8 mouse cellular contexts compared by ENCODE assay signal in the genomic region with DNA sequence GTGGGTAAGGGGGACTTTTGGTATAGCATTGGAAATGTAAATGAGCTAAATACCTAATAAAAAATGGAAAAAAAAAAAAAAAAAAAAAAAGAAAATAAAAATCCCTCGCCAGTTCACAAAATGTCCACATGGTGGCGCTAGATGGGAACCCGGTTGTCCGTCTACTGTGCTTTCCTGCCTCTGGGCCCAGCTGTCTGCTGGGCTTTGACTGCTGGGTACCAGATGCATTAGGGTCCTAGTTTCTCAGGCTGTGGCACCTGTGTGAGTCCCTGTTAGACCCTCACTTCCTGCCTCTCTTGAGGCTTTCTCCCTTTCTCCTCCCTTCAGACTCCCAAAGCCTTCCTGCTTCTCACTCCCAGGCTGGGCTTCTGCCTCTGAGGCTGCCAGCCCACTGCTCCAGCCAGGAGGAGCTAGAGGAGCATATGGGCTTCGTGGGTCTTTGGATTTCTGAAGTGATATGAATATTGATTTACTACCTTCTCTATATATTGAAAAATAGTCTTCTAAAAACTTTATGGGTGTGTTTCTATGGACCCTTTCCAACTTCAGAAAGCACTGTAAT.
A peak's percentile ranks its signal among the peaks of the same experiment; 100 is the strongest.
DNase-seq lines count a peak whose midpoint lies in the region; ATAC-seq and TF ChIP-seq lines count a peak whose summit lies in the region.

No protein-coding gene starts in this region.

- H3K27ac ChIP-seq in kidney, adult 2 months (ENCODE audit: insufficient read depth, low read depth, low read length) = no peak overlapping the region
- no peak overlapping the region for H3K27ac ChIP-seq in kidney, embryonic 16.5 days (ENCODE audit: low read length)
- peak overlapping the region; percentile 48; the same call in 1 of the 2 replicates for H3K27ac ChIP-seq in intestine, embryonic 15.5 days
- peak overlapping the region; percentile 1; the same call in 1 of the 2 replicates for H3K27ac ChIP-seq in thymus, adult 2 months (ENCODE audit: control insufficient read depth, insufficient read depth, low read length)
- no peak overlapping the region for H3K27ac ChIP-seq in hindbrain, embryonic 13.5 days

- POLR2A ChIA-PET in Patski (lab: Charles Lee) = no interaction called here

- no peaks in the 10 kb centered on the region for H3K27me3 ChIP-seq in kidney, adult 2 months (replicated peaks; ENCODE audit: control insufficient read depth, insufficient read depth, low read length)
- no peaks in the 10 kb centered on the region for H3K27me3 ChIP-seq in kidney, embryonic 16.5 days (ENCODE audit: insufficient read depth, low read length)
- no peaks in the 10 kb centered on the region for H3K27me3 ChIP-seq in Patski
- H3K27me3 ChIP-seq in intestine, embryonic 15.5 days (replicated peaks) = no peaks in the 10 kb centered on the region
- no peaks in the 10 kb centered on the region for H3K27me3 ChIP-seq in thymus, adult 2 months (ENCODE audit: control insufficient read depth, insufficient read depth, low read length)
- H3K27me3 ChIP-seq in hindbrain, embryonic 13.5 days = no peaks in the 10 kb centered on the region

- CTCF ChIA-PET in Patski (lab: Charles Lee) = interaction anchor here (0.7 to 2.3 kb wide), 7 partner anchors 9 to 309 kb away, joined by 3 to 10 read pairs (median 4); a partner anchor contains a TSS

- H3K9me3 ChIP-seq in kidney, embryonic 16.5 days (ENCODE audit: low read length) = no peaks in the 10 kb centered on the region
- H3K9me3 ChIP-seq in intestine, embryonic 15.5 days = no peaks in the 10 kb centered on the region
- no peaks in the 10 kb centered on the region for H3K9me3 ChIP-seq in hindbrain, embryonic 13.5 days

- no peak overlapping the region for H3K4me3 ChIP-seq in kidney, adult 2 months (ENCODE audit: insufficient read depth, low read depth, low read length)
- H3K4me3 ChIP-seq in kidney, embryonic 16.5 days (ENCODE audit: low read length) = no peak overlapping the region
- no peak overlapping the region for H3K4me3 ChIP-seq in intestine, embryonic 15.5 days (replicated peaks)
- H3K4me3 ChIP-seq in thymus, adult 2 months (ENCODE audit: control insufficient read depth, insufficient read depth, low read length) = no peak overlapping the region
- no peak overlapping the region for H3K4me3 ChIP-seq in hindbrain, embryonic 13.5 days

- ATAC-seq in kidney, embryonic 16.5 days (ENCODE audit: low FRiP score, low TSS enrichment) = no peak
- no peak for ATAC-seq in Patski
- 0 out of 2 replicates have a peak, but pooled peaks have one; percentile 31 for ATAC-seq in intestine, embryonic 15.5 days
- no peak for ATAC-seq in megakaryocyte, adult 5-6 weeks (ENCODE audit: poor library complexity, severe bottlenecking)
- no peak for ATAC-seq in hindbrain, embryonic 13.5 days (ENCODE audit: low FRiP score)

- peak; percentile 45 for TF ChIP-seq CTCF in kidney, adult 2 months (conservative IDR thresholded peaks at IDR 0.05; ENCODE audit: insufficient read depth, insufficient read length, low read depth, low read length)
- peak; percentile 64 for TF ChIP-seq CTCF in Patski (IDR thresholded peaks at IDR 0.05)
- peak; percentile 79; the same call in 1 of the 2 replicates for TF ChIP-seq CTCF in thymus, adult 2 months (IDR thresholded peaks at IDR 0.05; ENCODE audit: borderline replicate concordance, control insufficient read depth, extremely low read depth, insufficient read depth, low read length, poor library complexity)

- WGBS in kidney, adult 2 months = 28% methylated on average over 5 of the region's 5 CpGs
- 18% methylated on average over 5 of the region's 5 CpGs for WGBS in kidney, embryonic 16.5 days
- 6% methylated on average over 5 of the region's 5 CpGs for WGBS in intestine, embryonic 15.5 days
- WGBS in thymus, adult 2 months = 14% methylated on average over 4 of the region's 5 CpGs
- 24% methylated on average over 5 of the region's 5 CpGs for WGBS in hindbrain, embryonic 13.5 days

- no peaks in the 10 kb centered on the region for H3K4me1 ChIP-seq in kidney, adult 2 months (ENCODE audit: control insufficient read depth, insufficient read depth, low read length)
- no peaks in the 10 kb centered on the region; the same call in 1 of the 2 replicates for H3K4me1 ChIP-seq in kidney, embryonic 16.5 days (ENCODE audit: insufficient read depth, low read length)
- 0 out of 2 replicates have a peak, but pooled peaks cover 2% of the 10 kb centered on the region for H3K4me1 ChIP-seq in intestine, embryonic 15.5 days (replicated peaks)
- peaks cover 9% of the 10 kb centered on the region; the same call in 1 of the 2 replicates for H3K4me1 ChIP-seq in thymus, adult 2 months (replicated peaks; ENCODE audit: control insufficient read depth, insufficient read depth, low read length)
- H3K4me1 ChIP-seq in hindbrain, embryonic 13.5 days (replicated peaks) = no peaks in the 10 kb centered on the region

- no peak for TF ChIP-seq POLR2A in kidney, adult 2 months (IDR thresholded peaks at IDR 0.05; ENCODE audit: low read depth, low read length)
- TF ChIP-seq POLR2A in thymus, adult 2 months (IDR thresholded peaks at IDR 0.05; ENCODE audit: control insufficient read depth, extremely low read depth, insufficient read depth, low read length, poor library complexity) = no peak

- no peak overlapping the region for H3K9ac ChIP-seq in kidney, embryonic 16.5 days (replicated peaks; ENCODE audit: low read length)
- H3K9ac ChIP-seq in intestine, embryonic 15.5 days = no peak overlapping the region
- no peak overlapping the region for H3K9ac ChIP-seq in hindbrain, embryonic 13.5 days

- in situ Hi-C loops in Patski (cut with MboI; ENCODE audit: low pct_unique_long_range_greater_than_20kb) = no loop called here

- no peak overlapping the region for H3K4me2 ChIP-seq in kidney, embryonic 16.5 days (replicated peaks; ENCODE audit: low read depth, low read length)
- no peak overlapping the region for H3K4me2 ChIP-seq in intestine, embryonic 15.5 days (replicated peaks)
- H3K4me2 ChIP-seq in hindbrain, embryonic 13.5 days = no peak overlapping the region

- DNase-seq in kidney, adult 2 months = no peak
- peak; percentile 46 for DNase-seq in CD4-positive helper T cell, adult 2 months (ENCODE audit: low read depth, low spot score)
- DNase-seq in Patski (ENCODE audit: low read depth, low spot score) = no peak
- peak; percentile 33 for DNase-seq in thymus, adult 2 months

- no peaks in the 10 kb centered on the region for H3K36me3 ChIP-seq in kidney, adult 2 months (ENCODE audit: control insufficient read depth, insufficient read depth, low read length)
- no peaks in the 10 kb centered on the region for H3K36me3 ChIP-seq in kidney, embryonic 16.5 days (ENCODE audit: insufficient read depth, low read length)
- no peaks in the 10 kb centered on the region for H3K36me3 ChIP-seq in intestine, embryonic 15.5 days
- H3K36me3 ChIP-seq in thymus, adult 2 months (ENCODE audit: control insufficient read depth, insufficient read depth, low read length) = no peaks in the 10 kb centered on the region
- no peaks in the 10 kb centered on the region for H3K36me3 ChIP-seq in hindbrain, embryonic 13.5 days

Comparison
In these comparisons a context has a peak if more than half of its experiments do, and no peak if none do; other contexts are left out.
1. DNase-seq: peak in CD4-positive helper T cell, adult 2 months (single experiment) and thymus, adult 2 months (single experiment); none in kidney, adult 2 months (single experiment) and Patski (single experiment).
2. H3K27ac ChIP-seq: peak in intestine, embryonic 15.5 days (single experiment) and thymus, adult 2 months (single experiment); none in kidney, adult 2 months (single experiment), kidney, embryonic 16.5 days (single experiment) and hindbrain, embryonic 13.5 days (single experiment).
3. Peak in every context shown above with its lines, with median percentiles within 50 percentile points of each other: CTCF ChIP-seq.